Mouse (Mus musculus) embryonic facial prominence, embryonic 12.5 days (tissue): ENCODE data around the gene Zfp609. TPM values are rescaled to one million over a fixed set of nuclear protein-coding genes. Genes with fewer than 3 reads are reported as not detected.
"Not testable (repeated sequence)": the region's sequence is repeated elsewhere in the genome, so short reads cannot be mapped to it uniquely, and the experiment has no call there.

Experiments used
- ATAC-seq: fragments of 200-750 bp; cut with Nextera tagmentation; 2 replicates; pipeline ENCODE4 v1.8.0; 2017; ENCODE audit not compliant: insufficient number of reproducible peaks, insufficient read depth, low FRiP score, low TSS enrichment
- H3K27ac ChIP-seq: fragments of 300-500 bp; sonication (generic); 2 replicates; pipeline ENCODE4 v1.5.1; 2016; ENCODE audit warnings: mild to moderate bottlenecking
- H3K27me3 ChIP-seq: fragments of 300-500 bp; sonication (generic); 2 replicates; pipeline ENCODE4 v1.6.1; 2016; ENCODE audit warnings: mild to moderate bottlenecking, moderate library complexity
- H3K36me3 ChIP-seq: fragments of 300-500 bp; sonication (generic); 2 replicates; pipeline ENCODE4 v1.6.1; 2016; ENCODE audit warnings: mild to moderate bottlenecking
- H3K4me1 ChIP-seq: fragments of 300-500 bp; sonication (generic); 2 replicates; pipeline ENCODE4 v1.6.1; 2016
- H3K4me2 ChIP-seq: fragments of 300-500 bp; sonication (generic); replicated peaks from 2 replicates; pipeline ENCODE4 v1.6.1; 2016; ENCODE audit warnings: mild to moderate bottlenecking, moderate library complexity
- H3K4me3 ChIP-seq: fragments of 300-500 bp; sonication (generic); 2 replicates; pipeline ENCODE4 v1.5.1; 2016; ENCODE audit warnings: mild to moderate bottlenecking
- H3K9ac ChIP-seq: fragments of 300-500 bp; sonication (generic); 2 replicates; pipeline ENCODE4 v1.6.1; 2016; ENCODE audit warnings: mild to moderate bottlenecking, moderate library complexity
- H3K9me3 ChIP-seq: fragments of 300-500 bp; sonication (generic); 2 replicates; pipeline ENCODE4 v1.6.1; 2016; ENCODE audit warnings: mild to moderate bottlenecking, moderate library complexity
- WGBS: fragments of 180-500 bp; shearing (Covaris S2); methylation state at CpG from one replicate; pipeline ENCODE4 v1.1.7; 2016; 5-methylcytosine and 5-hydroxymethylcytosine counted together
- polyA plus RNA-seq: library from polyadenylated mRNA; unstranded; fragments of >200 nt; fragmentation: Nextera tagmentation; extraction: Ambion mirVana; gene quantifications from 2 replicates; pipeline ENCODE4 v1.2.1, GENCODE M21; 2016

Gene Zfp609
- polyA plus RNA-seq, 1 experiment from 2014 or later, result 9.3 TPM

DNA sequence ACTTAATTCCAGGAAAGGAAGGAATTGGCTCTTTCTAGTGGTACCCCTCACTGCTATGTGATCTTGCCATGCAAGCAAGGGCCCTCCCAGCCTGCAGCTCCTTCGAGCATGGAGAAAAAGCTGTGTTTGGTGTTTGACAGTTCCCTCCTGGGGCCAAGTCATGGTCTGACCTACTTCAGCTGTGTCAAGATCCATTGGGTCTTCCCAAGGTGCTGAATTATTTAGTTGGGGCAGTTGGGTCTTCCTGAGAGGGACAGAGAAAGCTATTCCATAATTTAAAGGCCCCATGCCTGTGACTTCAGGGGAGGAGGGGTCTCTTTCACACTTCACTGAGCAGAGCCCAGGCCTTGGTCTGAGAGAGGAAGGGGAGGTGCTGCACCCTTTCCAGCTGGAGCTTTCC, 165.9 kb downstream of the Zfp609 start:
- H3K27ac ChIP-seq, result no peak overlapping the region
- H3K27me3 ChIP-seq, result no peaks in the 10 kb centered on the region
- no peaks in the 10 kb centered on the region for H3K4me1 ChIP-seq
- ATAC-seq, result no peak
- H3K4me3 ChIP-seq, result no peak overlapping the region
- H3K9me3 ChIP-seq, result no peaks in the 10 kb centered on the region
- H3K9ac ChIP-seq, result no peak overlapping the region
- 57% methylated on average over 1 of the region's 1 CpGs for WGBS
- no peak overlapping the region for H3K4me2 ChIP-seq
- no peaks in the 10 kb centered on the region for H3K36me3 ChIP-seq

GRCm38 (mm10) chr9:65661029-65661428, 166.3 kb downstream of the Zfp609 start:
- 60% methylated on average over 5 of the region's 5 CpGs for WGBS
- ATAC-seq, result no peak

GRCm38 (mm10) chr9:65657218-65657617, 170.1 kb downstream of the Zfp609 start:
- ATAC-seq, result no peak
- no peak overlapping the region for H3K9ac ChIP-seq
- H3K27ac ChIP-seq, result no peak overlapping the region
- no peak overlapping the region for H3K4me3 ChIP-seq
- WGBS, result 80% methylated on average over 3 of the region's 3 CpGs
- no peaks in the 10 kb centered on the region for H3K36me3 ChIP-seq
- no peaks in the 10 kb centered on the region for H3K4me1 ChIP-seq
- H3K4me2 ChIP-seq, result no peak overlapping the region
- H3K27me3 ChIP-seq, result no peaks in the 10 kb centered on the region
- no peaks in the 10 kb centered on the region for H3K9me3 ChIP-seq

More at GRCm38 (mm10) chr9:65661029-65661428, 166.3 kb downstream of the Zfp609 start:
- Histone ChIP-seq H3K9me3 (no peaks in the 10 kb centered on the region), H3K36me3 (no peaks in the 10 kb centered on the region), H3K4me3 (no peak overlapping the region), H3K27ac (no peak overlapping the region), H3K4me2 (no peak overlapping the region), H3K27me3 (no peaks in the 10 kb centered on the region), H3K4me1 (no peaks in the 10 kb centered on the region), H3K9ac (no peak overlapping the region)

DNA sequence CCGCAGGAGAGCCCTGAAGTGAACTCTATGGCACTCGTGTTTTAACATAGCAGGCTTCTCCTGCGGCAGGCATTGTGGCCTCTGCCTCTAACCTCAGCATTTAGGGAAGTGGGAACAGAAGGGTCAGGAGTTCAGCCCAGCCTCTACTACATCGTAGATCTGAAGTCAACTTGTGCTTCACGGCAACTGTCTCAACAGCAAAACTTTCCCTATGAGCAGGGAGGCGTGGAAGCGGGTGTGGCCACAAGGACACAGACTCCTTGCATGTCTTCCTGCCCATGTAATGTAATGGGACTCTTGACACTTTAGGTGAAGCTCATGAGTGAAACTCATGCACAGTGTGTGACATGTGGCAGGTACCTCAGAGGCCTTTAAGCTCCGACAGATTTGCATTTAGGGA, 171.8 kb downstream of the Zfp609 start:
- no peaks in the 10 kb centered on the region for H3K4me1 ChIP-seq
- no peak overlapping the region for H3K4me2 ChIP-seq
- no peak overlapping the region for H3K4me3 ChIP-seq

GRCm38 (mm10) chr9:65654700-65655237, 172.6 kb downstream of the Zfp609 start:
- Histone ChIP-seq H3K27me3 (no peaks in the 10 kb centered on the region), H3K4me3 (no peak overlapping the region), H3K9ac (no peak overlapping the region), H3K4me2 (no peak overlapping the region), H3K9me3 (no peaks in the 10 kb centered on the region), H3K36me3 (no peaks in the 10 kb centered on the region), H3K27ac (no peak overlapping the region), H3K4me1 (no peaks in the 10 kb centered on the region)
- ATAC-seq, result no peak
- WGBS, result 88% methylated on average over 3 of the region's 3 CpGs

More for the DNA sequence above, 171.8 kb downstream of the Zfp609 start:
- Histone ChIP-seq H3K27me3 (no peaks in the 10 kb centered on the region), H3K27ac (no peak overlapping the region), H3K36me3 (no peaks in the 10 kb centered on the region), H3K9ac (no peak overlapping the region), H3K9me3 (no peaks in the 10 kb centered on the region)
- WGBS, result 85% methylated on average over 8 of the region's 8 CpGs
- ATAC-seq, result no peak

GRCm38 (mm10) chr9:65653741-65654140, 173.6 kb downstream of the Zfp609 start:
- Histone ChIP-seq H3K27ac (no peak overlapping the region), H3K9ac (no peak overlapping the region), H3K4me2 (no peak overlapping the region), H3K9me3 (no peaks in the 10 kb centered on the region), H3K27me3 (no peaks in the 10 kb centered on the region), H3K36me3 (no peaks in the 10 kb centered on the region), H3K4me1 (no peaks in the 10 kb centered on the region), H3K4me3 (no peak overlapping the region)
- WGBS, result 90% methylated on average over 4 of the region's 4 CpGs
- ATAC-seq, result no peak

DNA sequence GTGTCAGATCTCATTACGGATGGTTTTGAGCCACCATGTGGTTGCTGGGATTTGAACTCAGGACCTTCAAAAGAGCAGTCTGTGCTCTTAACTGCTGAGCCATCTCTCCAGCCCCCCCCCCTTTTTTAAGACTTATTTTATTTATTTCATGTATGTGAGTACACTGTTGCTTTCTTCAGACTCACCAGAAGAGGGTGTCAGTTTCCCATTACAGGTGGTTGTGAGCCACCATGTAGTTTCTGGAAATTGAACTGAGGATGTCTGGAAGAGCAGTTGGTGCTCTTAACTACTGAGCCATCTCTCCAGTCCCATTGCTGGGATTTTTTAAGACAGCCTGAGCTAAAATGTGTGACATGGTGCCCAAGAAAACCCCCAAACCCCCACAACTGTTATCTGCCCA, 175.4 kb downstream of the Zfp609 start:
- H3K36me3 ChIP-seq, H3K27me3 ChIP-seq, H3K4me1 ChIP-seq, H3K4me3 ChIP-seq, H3K4me2 ChIP-seq, H3K9ac ChIP-seq, H3K27ac ChIP-seq, H3K9me3 ChIP-seq, ATAC-seq: not testable (repeated sequence)
- 85% methylated on average over 1 of the region's 1 CpGs for WGBS

DNA sequence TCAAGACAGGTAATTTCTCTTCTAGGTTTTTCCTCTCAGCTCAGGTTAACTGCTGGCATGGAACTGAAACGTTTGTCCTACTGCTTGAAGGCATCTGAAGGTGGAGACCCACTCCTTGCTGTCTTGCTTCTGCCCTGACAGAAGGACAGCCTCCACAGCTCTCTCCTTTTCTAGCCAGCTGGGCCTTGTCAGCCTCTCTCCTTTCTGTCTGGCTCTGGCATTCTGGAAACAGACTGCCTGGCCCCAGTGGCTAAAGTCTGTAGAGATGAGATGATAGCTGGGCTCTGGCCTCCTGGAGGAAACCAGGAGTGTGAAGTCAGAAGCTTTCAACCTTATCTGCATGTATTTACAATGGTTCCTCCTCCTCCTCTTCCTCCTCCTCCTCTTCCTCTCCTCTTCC, 177.4 kb downstream of the Zfp609 start:
- 52% methylated on average over 1 of the region's 1 CpGs for WGBS
- H3K36me3 ChIP-seq, result no peaks in the 10 kb centered on the region
- H3K27ac ChIP-seq, result no peak overlapping the region
- H3K4me1 ChIP-seq, result peaks cover 5% of the 10 kb centered on the region; the same call in 1 of the 2 replicates
- no peak overlapping the region for H3K4me2 ChIP-seq
- H3K4me3 ChIP-seq, result no peak overlapping the region
- H3K9ac ChIP-seq, result no peak overlapping the region
- no peak for ATAC-seq
- H3K9me3 ChIP-seq, result no peaks in the 10 kb centered on the region
- H3K27me3 ChIP-seq, result no peaks in the 10 kb centered on the region

DNA sequence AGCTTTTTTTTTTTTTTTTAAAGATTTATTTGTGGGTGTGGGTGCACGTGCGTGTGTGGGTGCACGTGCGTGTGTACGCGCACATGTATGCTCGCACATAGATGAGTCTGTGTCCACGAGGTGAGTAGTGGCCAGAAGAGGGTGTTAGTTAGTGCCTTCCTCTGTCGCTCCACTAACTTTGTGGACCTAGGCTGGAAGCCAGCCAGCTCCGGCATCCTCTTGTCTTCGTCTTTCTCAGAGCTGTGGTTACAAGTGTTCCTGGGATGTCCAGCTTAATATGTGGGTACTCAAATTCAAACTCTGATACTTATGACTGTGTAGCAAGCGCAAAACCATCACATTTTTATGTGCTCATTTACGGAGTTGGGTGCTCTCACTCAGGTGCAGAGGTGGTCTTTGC, 178.6 kb downstream of the Zfp609 start:
- no peak for ATAC-seq

DNA sequence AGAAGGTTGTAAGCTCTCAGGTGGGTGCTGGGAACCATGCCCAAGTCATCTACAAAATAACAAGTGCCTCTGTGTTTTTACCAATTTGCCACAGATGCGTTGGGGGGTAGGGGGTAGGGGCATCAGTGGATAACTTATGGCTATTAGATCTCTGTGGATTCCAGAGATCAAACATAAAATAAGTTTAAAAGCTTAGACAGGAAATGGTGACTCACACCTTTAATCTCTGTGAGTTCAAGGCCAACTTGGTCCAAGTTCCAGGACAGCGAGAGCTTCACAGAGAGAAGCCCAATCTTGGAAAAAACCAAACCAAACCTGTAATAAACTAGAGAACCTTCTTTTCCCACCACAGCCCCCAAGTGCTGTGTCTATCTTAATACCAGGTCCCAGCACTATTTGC, 180.6 kb downstream of the Zfp609 start:
- Histone ChIP-seq H3K27me3 (no peaks in the 10 kb centered on the region), H3K36me3 (no peaks in the 10 kb centered on the region), H3K27ac (no peak overlapping the region), H3K9ac (no peak overlapping the region), H3K4me2 (no peak overlapping the region), H3K4me3 (no peak overlapping the region), H3K9me3 (no peaks in the 10 kb centered on the region), H3K4me1 (peaks cover 5% of the 10 kb centered on the region; the same call in 1 of the 2 replicates)
- 91% methylated on average over 2 of the region's 2 CpGs for WGBS
- no peak for ATAC-seq

More for the DNA sequence above, 178.6 kb downstream of the Zfp609 start:
- H3K36me3 ChIP-seq, result no peaks in the 10 kb centered on the region
- no peaks in the 10 kb centered on the region for H3K9me3 ChIP-seq
- peaks cover 5% of the 10 kb centered on the region; the same call in 1 of the 2 replicates for H3K4me1 ChIP-seq
- H3K27ac ChIP-seq, result no peak overlapping the region
- no peak overlapping the region for H3K4me2 ChIP-seq
- H3K4me3 ChIP-seq, result no peak overlapping the region
- WGBS, result 95% methylated on average over 13 of the region's 13 CpGs
- no peaks in the 10 kb centered on the region for H3K27me3 ChIP-seq
- H3K9ac ChIP-seq, result no peak overlapping the region

DNA sequence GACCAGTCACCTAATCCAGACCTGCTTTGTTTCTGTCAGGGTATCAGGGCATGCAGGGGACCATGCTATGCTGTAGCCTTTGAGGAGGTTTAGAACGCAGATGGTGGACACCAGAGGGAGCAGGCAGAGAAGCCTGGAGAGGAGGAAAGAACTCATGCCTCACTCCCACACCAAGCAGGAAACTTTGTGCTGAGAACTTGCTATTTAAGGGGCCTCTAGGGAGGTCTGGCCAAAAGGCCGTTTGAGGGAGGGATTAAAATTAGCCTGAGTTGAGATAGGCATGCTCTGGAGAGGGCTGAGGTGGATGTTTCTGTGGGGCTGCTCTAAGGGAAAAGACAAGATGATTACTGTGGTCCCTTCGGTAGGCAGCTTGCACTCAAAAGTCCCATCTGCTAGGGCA, 181.4 kb downstream of the Zfp609 start:
- Histone ChIP-seq H3K9me3 (no peaks in the 10 kb centered on the region), H3K36me3 (no peaks in the 10 kb centered on the region)
- 49% methylated on average over 3 of the region's 3 CpGs for WGBS

DNA sequence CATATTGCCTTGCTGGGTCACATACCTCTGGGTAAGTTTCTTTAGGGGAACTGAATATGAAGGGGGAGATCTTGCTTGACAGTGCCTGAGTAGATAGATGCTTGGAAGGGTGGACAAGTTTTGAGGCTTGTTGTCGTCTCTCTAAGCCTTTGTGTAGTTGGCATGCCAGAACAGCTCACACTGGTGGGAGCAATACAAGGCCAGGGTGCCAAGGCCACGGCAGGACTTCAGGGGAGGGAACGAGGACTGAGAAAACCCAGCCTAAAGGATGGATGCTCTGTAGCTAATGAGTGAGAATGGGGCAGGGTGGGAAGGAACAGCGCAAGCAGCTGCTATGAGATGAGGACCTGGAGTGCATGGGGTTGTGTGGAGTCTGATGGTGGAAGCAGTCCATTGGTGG, 182.4 kb downstream of the Zfp609 start:
- H3K4me2 ChIP-seq, result no peak overlapping the region
- H3K9ac ChIP-seq, result no peak overlapping the region
- 84% methylated on average over 4 of the region's 4 CpGs for WGBS
- no peak for ATAC-seq
- no peaks in the 10 kb centered on the region for H3K36me3 ChIP-seq
- H3K9me3 ChIP-seq, result no peaks in the 10 kb centered on the region
- no peak overlapping the region for H3K4me3 ChIP-seq
- H3K27me3 ChIP-seq, result no peaks in the 10 kb centered on the region
- H3K4me1 ChIP-seq, result peaks cover 15% of the 10 kb centered on the region; the same call in 1 of the 2 replicates
- no peak overlapping the region for H3K27ac ChIP-seq

More for the DNA sequence above, 181.4 kb downstream of the Zfp609 start:
- Histone ChIP-seq H3K4me2 (no peak overlapping the region), H3K4me3 (no peak overlapping the region), H3K27ac (no peak overlapping the region), H3K27me3 (no peaks in the 10 kb centered on the region), H3K4me1 (peaks cover 8% of the 10 kb centered on the region; the same call in 1 of the 2 replicates), H3K9ac (no peak overlapping the region)
- no peak for ATAC-seq
